Mouse (Mus musculus): ENCODE results near the gene Spats2l. TPM values are rescaled to one million over a fixed set of nuclear protein-coding genes. Genes with fewer than 3 reads are reported as not detected.

Gene Spats2l
- polyA plus RNA-seq, 1 experiment from 2014 or later: 52.4 TPM

- peak; percentile 90 for ATAC-seq (replicated peaks; ENCODE audit: insufficient number of reproducible peaks, low FRiP score, low TSS enrichment, low read depth)
- peak overlapping the region; percentile 78 for H3K4me3 ChIP-seq (ENCODE audit: low read depth, low read length)
These were observed 920 bp downstream of the Spats2l start for GRCm38 (mm10) chr1:57774668-57775495.

GRCm38 (mm10) chr1:57775496-57775790, 1.5 kb downstream of the Spats2l start:
- Histone ChIP-seq H3K9ac (replicated peaks; ENCODE audit: low read length) (peak overlapping the region; percentile 95), H3K4me2 (ENCODE audit: low read depth, low read length) (peak overlapping the region; percentile 84), H3K36me3 (replicated peaks; ENCODE audit: control insufficient read depth, insufficient read depth, low read depth, low read length) (no peaks in the 10 kb centered on the region), H3K4me1 (ENCODE audit: control insufficient read depth, insufficient read depth, low read length) (no peaks in the 10 kb centered on the region), H3K9me3 (replicated peaks; ENCODE audit: control insufficient read depth, low read length) (no peaks in the 10 kb centered on the region), H3K27ac (replicated peaks; ENCODE audit: low read depth, low read length) (peak overlapping the region; percentile 78), H3K27me3 (ENCODE audit: control insufficient read depth, insufficient read depth, low read length) (no peaks in the 10 kb centered on the region), H3K4me3 (ENCODE audit: low read depth, low read length) (peak overlapping the region; percentile 78)
- DNase-seq (ENCODE audit: low spot score): peak; percentile 34
- ATAC-seq (replicated peaks; ENCODE audit: insufficient number of reproducible peaks, low FRiP score, low TSS enrichment, low read depth): no peak
- 0% methylated on average over 14 of the region's 14 CpGs for WGBS

More at GRCm38 (mm10) chr1:57774668-57775495, 920 bp downstream of the Spats2l start:
- Histone ChIP-seq H3K36me3 (replicated peaks; ENCODE audit: control insufficient read depth, insufficient read depth, low read depth, low read length) (no peaks in the 10 kb centered on the region), H3K27me3 (ENCODE audit: control insufficient read depth, insufficient read depth, low read length) (no peaks in the 10 kb centered on the region), H3K9me3 (replicated peaks; ENCODE audit: control insufficient read depth, low read length) (no peaks in the 10 kb centered on the region), H3K27ac (replicated peaks; ENCODE audit: low read depth, low read length) (peak overlapping the region; percentile 78), H3K9ac (replicated peaks; ENCODE audit: low read length) (peak overlapping the region; percentile 95), H3K4me1 (ENCODE audit: control insufficient read depth, insufficient read depth, low read length) (no peaks in the 10 kb centered on the region), H3K4me2 (ENCODE audit: low read depth, low read length) (peak overlapping the region; percentile 84)
- DNase-seq (ENCODE audit: low spot score): peak; percentile 73
- under 1% methylated on average over 97 of the region's 113 CpGs for WGBS

- no peak overlapping the region for H3K9ac ChIP-seq (replicated peaks; ENCODE audit: low read length)
- DNase-seq (ENCODE audit: low spot score) (peak; percentile 18), ATAC-seq (replicated peaks; ENCODE audit: insufficient number of reproducible peaks, low FRiP score, low TSS enrichment, low read depth) (no peak)
- H3K27me3 ChIP-seq (ENCODE audit: control insufficient read depth, insufficient read depth, low read length): no peaks in the 10 kb centered on the region
- WGBS: 29% methylated on average over 5 of the region's 5 CpGs
- H3K36me3 ChIP-seq (replicated peaks; ENCODE audit: control insufficient read depth, insufficient read depth, low read depth, low read length): no peaks in the 10 kb centered on the region
- H3K9me3 ChIP-seq (replicated peaks; ENCODE audit: control insufficient read depth, low read length): no peaks in the 10 kb centered on the region
- H3K4me2 ChIP-seq (ENCODE audit: low read depth, low read length): no peak overlapping the region
- no peak overlapping the region for H3K27ac ChIP-seq (replicated peaks; ENCODE audit: low read depth, low read length)
- no peak overlapping the region for H3K4me3 ChIP-seq (ENCODE audit: low read depth, low read length)
- H3K4me1 ChIP-seq (ENCODE audit: control insufficient read depth, insufficient read depth, low read length): no peaks in the 10 kb centered on the region
These were observed 2.8 kb downstream of the Spats2l start for GRCm38 (mm10) chr1:57776671-57777281.

- Histone ChIP-seq H3K4me1 (ENCODE audit: control insufficient read depth, insufficient read depth, low read length) (no peaks in the 10 kb centered on the region), H3K9me3 (replicated peaks; ENCODE audit: control insufficient read depth, low read length) (no peaks in the 10 kb centered on the region), H3K27ac (replicated peaks; ENCODE audit: low read depth, low read length) (no peak overlapping the region), H3K4me2 (ENCODE audit: low read depth, low read length) (no peak overlapping the region), H3K4me3 (ENCODE audit: low read depth, low read length) (no peak overlapping the region), H3K36me3 (replicated peaks; ENCODE audit: control insufficient read depth, insufficient read depth, low read depth, low read length) (no peaks in the 10 kb centered on the region), H3K27me3 (ENCODE audit: control insufficient read depth, insufficient read depth, low read length) (no peaks in the 10 kb centered on the region), H3K9ac (replicated peaks; ENCODE audit: low read length) (no peak overlapping the region)
- ATAC-seq (replicated peaks; ENCODE audit: insufficient number of reproducible peaks, low FRiP score, low TSS enrichment, low read depth) (no peak), DNase-seq (ENCODE audit: low spot score) (no peak)
- WGBS: 83% methylated on average over 4 of the region's 4 CpGs
These were observed 10.3 kb downstream of the Spats2l start for GRCm38 (mm10) chr1:57784300-57784699.

- no peak overlapping the region for H3K4me2 ChIP-seq (ENCODE audit: low read depth, low read length)
- no peak for DNase-seq (ENCODE audit: low spot score)
- 69% methylated on average over 5 of the region's 5 CpGs for WGBS
- no peaks in the 10 kb centered on the region for H3K27me3 ChIP-seq (ENCODE audit: control insufficient read depth, insufficient read depth, low read length)
- H3K27ac ChIP-seq (replicated peaks; ENCODE audit: low read depth, low read length): no peak overlapping the region
- H3K9ac ChIP-seq (replicated peaks; ENCODE audit: low read length): no peak overlapping the region
- H3K4me1 ChIP-seq (ENCODE audit: control insufficient read depth, insufficient read depth, low read length): no peaks in the 10 kb centered on the region
- no peak overlapping the region for H3K4me3 ChIP-seq (ENCODE audit: low read depth, low read length)
- no peak for ATAC-seq (replicated peaks; ENCODE audit: insufficient number of reproducible peaks, low FRiP score, low TSS enrichment, low read depth)
- no peaks in the 10 kb centered on the region for H3K9me3 ChIP-seq (replicated peaks; ENCODE audit: control insufficient read depth, low read length)
- H3K36me3 ChIP-seq (replicated peaks; ENCODE audit: control insufficient read depth, insufficient read depth, low read depth, low read length): no peaks in the 10 kb centered on the region
These were observed 15.9 kb downstream of the Spats2l start for GRCm38 (mm10) chr1:57789831-57790230.

- DNase-seq (ENCODE audit: low spot score): no peak
- no peak for ATAC-seq (replicated peaks; ENCODE audit: insufficient number of reproducible peaks, low FRiP score, low TSS enrichment, low read depth)
- H3K4me1 ChIP-seq (ENCODE audit: control insufficient read depth, insufficient read depth, low read length): no peaks in the 10 kb centered on the region
- WGBS: 92% methylated on average over 4 of the region's 4 CpGs
- no peak overlapping the region for H3K27ac ChIP-seq (replicated peaks; ENCODE audit: low read depth, low read length)
- no peak overlapping the region for H3K9ac ChIP-seq (replicated peaks; ENCODE audit: low read length)
- no peaks in the 10 kb centered on the region for H3K36me3 ChIP-seq (replicated peaks; ENCODE audit: control insufficient read depth, insufficient read depth, low read depth, low read length)
- H3K27me3 ChIP-seq (ENCODE audit: control insufficient read depth, insufficient read depth, low read length): no peaks in the 10 kb centered on the region
- no peaks in the 10 kb centered on the region for H3K9me3 ChIP-seq (replicated peaks; ENCODE audit: control insufficient read depth, low read length)
- no peak overlapping the region for H3K4me2 ChIP-seq (ENCODE audit: low read depth, low read length)
- H3K4me3 ChIP-seq (ENCODE audit: low read depth, low read length): no peak overlapping the region
These were observed 18.2 kb downstream of the Spats2l start for GRCm38 (mm10) chr1:57792212-57792611.

GRCm38 (mm10) chr1:57795838-57796237, 21.9 kb downstream of the Spats2l start:
- Histone ChIP-seq H3K4me2 (ENCODE audit: low read depth, low read length) (no peak overlapping the region), H3K9me3 (replicated peaks; ENCODE audit: control insufficient read depth, low read length) (no peaks in the 10 kb centered on the region), H3K36me3 (replicated peaks; ENCODE audit: control insufficient read depth, insufficient read depth, low read depth, low read length) (no peaks in the 10 kb centered on the region), H3K4me3 (ENCODE audit: low read depth, low read length) (no peak overlapping the region), H3K4me1 (ENCODE audit: control insufficient read depth, insufficient read depth, low read length) (no peaks in the 10 kb centered on the region), H3K27ac (replicated peaks; ENCODE audit: low read depth, low read length) (no peak overlapping the region), H3K27me3 (ENCODE audit: control insufficient read depth, insufficient read depth, low read length) (no peaks in the 10 kb centered on the region), H3K9ac (replicated peaks; ENCODE audit: low read length) (no peak overlapping the region)
- DNase-seq (ENCODE audit: low spot score): no peak
- ATAC-seq (replicated peaks; ENCODE audit: insufficient number of reproducible peaks, low FRiP score, low TSS enrichment, low read depth): no peak
- 58% methylated on average over 1 of the region's 1 CpGs for WGBS

- Histone ChIP-seq H3K9ac (replicated peaks; ENCODE audit: low read length) (no peak overlapping the region), H3K27me3 (ENCODE audit: control insufficient read depth, insufficient read depth, low read length) (no peaks in the 10 kb centered on the region), H3K4me3 (ENCODE audit: low read depth, low read length) (no peak overlapping the region), H3K27ac (replicated peaks; ENCODE audit: low read depth, low read length) (no peak overlapping the region), H3K9me3 (replicated peaks; ENCODE audit: control insufficient read depth, low read length) (no peaks in the 10 kb centered on the region), H3K36me3 (replicated peaks; ENCODE audit: control insufficient read depth, insufficient read depth, low read depth, low read length) (no peaks in the 10 kb centered on the region), H3K4me2 (ENCODE audit: low read depth, low read length) (no peak overlapping the region), H3K4me1 (ENCODE audit: control insufficient read depth, insufficient read depth, low read length) (no peaks in the 10 kb centered on the region)
- ATAC-seq (replicated peaks; ENCODE audit: insufficient number of reproducible peaks, low FRiP score, low TSS enrichment, low read depth): no peak
- 74% methylated on average over 2 of the region's 2 CpGs for WGBS
- no peak for DNase-seq (ENCODE audit: low spot score)
These were observed 25.4 kb downstream of the Spats2l start for GRCm38 (mm10) chr1:57799398-57799797.
